Mouse (Mus musculus) adipocyte (in vitro differentiated cells): ENCODE data around the gene Actrt2.

ENCODE experiments used
- DNase-seq: peaks from one replicate; pipeline ENCODE4 v3.0.0-alpha.2; 2016; ENCODE audit warnings: low spot score

Gene Actrt2

DNA sequence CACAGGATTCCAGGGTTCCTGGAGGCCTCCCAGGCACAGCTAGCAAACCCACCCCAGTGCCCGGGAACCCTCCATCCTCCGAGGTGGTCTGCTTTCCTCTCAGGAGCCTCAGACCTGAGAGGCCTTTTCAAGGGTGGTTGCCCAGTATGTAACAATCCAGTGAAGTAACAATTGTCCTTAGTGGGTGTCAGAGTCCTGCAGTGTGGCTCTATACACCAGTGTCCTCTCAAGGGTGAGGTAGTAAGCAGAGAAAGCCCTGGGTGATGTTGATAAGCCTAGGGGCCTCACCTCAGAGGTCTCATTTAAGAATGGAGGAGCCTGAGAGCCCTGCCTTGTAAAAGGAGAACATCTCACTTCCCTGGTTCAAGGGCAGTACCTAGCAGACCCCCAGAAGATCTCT, at the start of gene Actrt2:
Actrt2 (minus strand) TSS at position 101 of the 400 bp plus-strand sequence.
- no peak for DNase-seq

DNA sequence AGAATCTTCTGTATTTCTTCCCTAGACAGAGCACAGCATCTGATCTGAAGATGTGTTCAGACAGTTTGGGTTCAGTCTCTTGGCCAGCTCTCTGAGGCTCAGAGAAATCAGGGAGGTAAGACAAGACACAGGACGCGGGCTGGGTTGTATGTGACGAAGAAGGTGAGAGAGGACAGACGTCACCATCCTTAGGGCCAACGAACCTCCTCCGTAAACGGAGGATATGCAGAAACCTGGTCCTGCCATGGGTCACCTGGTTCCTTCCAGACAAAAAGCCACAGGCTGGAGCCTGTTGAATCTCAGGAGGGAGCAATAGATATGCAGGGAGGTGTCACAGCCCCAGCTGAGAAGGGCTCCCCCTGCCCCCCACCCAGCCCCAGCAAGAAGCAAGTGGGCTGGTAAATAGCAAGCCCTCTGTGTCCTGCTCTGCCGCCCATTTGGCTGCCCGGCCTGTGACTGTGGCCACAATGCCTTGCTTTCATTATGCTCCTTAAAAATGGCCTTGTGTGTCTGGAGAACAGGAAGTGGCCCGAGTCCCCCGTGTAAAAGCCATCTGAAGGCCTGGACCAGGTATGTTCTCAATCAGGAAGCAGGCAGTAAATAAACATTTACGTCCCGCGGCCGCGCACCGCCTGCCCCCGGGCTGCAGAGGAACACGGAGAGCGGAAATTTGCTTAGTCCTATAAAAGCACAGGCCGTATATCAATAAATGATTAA, 41.9 kb upstream of the Actrt2 start:
- no peak for DNase-seq

DNA sequence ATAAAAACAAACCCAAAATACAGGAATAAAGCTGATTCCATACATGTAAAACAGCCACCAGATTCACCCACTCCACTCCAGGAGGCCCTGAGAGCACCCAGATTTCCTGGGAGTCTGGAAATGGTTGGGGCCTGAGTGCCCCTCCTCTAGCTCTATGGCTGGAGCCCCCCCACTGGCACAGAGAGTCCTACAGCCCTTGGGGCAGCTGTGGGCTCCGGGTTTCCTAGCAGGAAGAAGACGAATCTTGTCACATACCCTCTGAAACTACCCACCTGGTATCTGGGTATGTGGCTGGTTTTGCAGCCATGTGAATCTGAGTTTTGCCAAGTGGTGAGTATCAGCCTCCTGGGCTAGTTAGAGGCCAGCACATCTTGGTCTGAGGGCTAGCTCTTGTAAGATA, 41.1 kb upstream of the Actrt2 start:
- no peak for DNase-seq

DNA sequence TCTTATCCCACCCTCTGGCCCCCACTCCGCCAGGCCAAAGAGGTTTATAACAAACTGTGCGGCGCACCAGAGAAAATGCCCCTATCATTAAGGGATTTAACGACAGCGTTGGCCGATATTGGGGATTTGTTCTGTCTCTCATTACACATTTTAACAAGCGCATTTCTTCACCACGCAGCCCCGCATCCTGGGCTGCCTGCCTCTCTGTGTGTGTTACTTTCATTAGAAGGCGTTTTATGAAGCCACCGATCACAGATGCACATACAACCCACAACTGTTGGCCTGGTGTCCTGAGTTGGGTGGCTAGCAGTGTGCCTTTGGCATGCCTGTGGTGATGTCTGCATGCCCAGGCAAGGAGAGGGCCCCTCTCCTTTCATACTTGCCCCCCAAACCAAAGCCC, 40.6 kb upstream of the Actrt2 start:
- DNase-seq = no peak

DNA sequence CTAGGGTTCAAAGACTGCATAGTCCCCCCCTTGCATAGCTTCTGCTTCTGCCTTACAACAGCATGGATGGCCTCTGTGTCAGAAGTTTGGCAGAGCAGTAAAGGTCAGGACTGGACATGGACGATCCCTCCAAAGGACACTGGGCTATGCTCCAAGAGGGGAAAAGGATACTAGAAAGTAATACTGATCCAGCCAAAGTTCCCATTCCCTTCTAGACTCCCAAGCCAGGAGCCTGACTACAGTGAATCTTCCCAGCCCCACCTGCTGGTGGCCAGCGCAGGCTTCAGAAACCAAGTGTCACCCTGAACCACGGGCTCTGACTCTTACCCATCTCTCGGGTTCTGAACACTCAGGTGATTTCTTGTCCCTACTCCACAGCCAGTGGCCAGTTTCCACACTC, 39.9 kb upstream of the Actrt2 start:
- no peak for DNase-seq

DNA sequence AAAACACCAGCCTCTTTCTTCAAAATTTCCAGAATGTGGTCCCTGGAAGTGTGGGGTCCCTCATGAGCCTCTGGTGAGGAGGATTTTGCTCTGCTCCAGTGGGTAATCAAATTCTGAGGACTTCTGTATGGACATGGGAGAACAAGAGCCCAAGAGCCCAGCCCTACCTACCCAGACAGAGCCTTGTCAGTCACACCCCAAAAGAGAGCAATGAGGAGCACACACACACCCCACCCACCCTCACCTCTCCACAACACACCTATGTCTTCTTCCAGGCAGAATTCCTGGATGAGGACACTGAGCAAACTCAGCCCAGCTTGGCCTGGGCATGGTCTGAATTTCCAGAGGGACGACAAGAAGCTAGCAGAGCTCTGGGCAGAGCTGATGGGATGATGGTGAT, 38.8 kb upstream of the Actrt2 start:
- no peak for DNase-seq

DNA sequence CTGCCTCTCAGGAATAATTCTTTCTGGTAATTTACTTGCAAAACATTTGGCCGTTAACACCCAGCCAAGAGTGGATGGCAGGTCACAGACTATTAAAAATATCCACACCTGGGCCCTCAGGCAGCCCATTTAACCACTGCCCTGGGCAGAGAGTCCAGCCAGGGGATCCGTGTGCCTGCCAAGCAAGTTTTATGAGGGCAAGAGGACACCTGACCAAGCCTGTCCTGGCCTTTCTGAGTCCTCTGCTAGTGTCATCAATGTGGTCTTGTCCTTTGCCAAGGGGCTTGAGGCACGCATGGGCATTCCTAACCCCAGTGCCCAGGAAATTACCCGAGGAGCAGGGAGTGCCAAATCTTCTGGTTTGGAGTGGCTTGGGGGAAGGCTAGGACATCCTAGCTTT, 38.0 kb upstream of the Actrt2 start:
- no peak for DNase-seq

DNA sequence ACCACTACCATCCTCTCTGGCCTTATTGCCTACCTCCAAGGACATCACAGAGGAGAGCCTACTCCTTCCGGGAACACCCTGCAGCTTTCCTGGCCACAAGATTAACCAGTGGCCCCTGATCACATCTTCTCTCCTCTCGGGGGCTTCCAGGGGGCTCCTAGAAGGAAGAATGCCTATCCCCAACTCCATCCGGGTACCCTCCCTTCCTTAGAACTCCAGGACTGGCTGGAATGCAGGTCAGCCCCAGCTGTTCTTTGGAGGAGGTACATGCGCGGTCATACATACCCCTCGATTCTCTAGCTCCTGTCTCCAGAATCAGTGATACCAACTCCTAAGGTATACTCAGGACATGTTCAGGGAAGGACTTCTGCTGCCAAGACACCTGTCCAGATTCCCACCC, 37.4 kb upstream of the Actrt2 start:
- DNase-seq = no peak

DNA sequence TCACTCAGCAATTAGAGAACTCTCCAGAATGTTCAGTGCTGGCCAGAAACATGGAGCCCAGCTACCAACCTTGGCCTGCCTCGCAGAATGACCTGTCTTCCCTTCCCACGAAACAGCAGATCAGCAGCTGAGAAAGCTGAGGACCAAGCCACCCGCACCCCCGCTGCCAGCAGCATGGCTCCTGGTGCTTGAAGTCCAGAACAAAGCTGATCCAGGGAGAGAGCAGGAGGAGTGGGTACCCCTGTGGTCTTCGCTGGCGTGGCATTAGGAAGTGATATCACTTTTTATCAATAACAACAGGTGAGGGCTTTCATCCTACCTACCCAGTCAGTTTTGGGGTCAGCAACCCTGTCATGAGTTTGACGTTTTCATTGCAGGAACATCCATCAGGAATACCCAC, 36.9 kb upstream of the Actrt2 start:
- DNase-seq = no peak

DNA sequence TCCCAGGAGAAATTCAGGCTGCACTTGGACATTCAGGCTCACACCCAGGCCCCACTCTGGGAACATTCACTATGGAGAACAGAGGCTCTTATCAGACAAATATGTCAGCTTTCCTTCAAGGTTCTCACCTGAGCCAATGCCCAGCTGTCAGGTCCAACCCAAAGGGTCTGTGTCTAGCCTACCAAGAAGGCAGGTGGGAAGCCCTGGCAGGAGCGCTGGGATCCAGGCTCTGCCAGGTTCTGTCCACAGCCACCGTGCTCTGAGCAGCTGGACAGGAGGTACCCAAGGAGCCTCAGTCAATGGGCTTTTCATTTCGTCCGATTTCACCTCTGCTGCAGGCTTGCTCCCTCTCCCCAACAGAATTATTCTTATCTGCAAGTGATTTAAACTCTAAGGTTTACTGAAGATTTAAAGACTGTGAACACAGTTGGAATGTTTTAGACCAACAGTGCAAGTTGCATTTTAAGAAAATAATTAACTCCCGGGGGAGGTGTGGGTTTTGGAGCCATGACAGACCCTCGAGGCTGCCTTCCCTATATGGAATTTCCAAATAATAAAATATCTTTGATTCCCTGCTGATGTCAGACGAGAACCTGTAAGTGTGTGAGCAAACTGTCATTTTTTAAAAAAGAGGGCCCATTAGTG, 35.9 kb upstream of the Actrt2 start:
- DNase-seq = no peak

DNA sequence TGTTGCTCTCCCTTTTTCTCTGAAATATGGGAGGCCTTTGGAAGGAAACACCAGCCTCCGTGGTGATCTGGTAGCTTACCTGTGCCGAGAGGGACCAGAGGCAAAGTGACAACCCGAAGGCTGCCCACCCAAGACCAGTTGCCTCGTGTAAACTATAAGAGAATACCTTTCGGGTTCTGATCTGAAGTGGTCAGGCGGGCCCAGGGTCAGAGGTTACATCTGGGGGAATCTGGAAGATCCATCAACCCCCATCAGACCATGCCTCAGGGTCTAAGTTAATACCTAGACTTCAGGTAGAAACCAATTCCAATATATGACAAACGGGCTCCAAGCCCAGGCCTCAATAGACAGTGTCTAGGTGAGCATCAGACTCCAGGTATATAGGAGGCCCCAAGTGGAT, 35.3 kb upstream of the Actrt2 start:
- DNase-seq = no peak

DNA sequence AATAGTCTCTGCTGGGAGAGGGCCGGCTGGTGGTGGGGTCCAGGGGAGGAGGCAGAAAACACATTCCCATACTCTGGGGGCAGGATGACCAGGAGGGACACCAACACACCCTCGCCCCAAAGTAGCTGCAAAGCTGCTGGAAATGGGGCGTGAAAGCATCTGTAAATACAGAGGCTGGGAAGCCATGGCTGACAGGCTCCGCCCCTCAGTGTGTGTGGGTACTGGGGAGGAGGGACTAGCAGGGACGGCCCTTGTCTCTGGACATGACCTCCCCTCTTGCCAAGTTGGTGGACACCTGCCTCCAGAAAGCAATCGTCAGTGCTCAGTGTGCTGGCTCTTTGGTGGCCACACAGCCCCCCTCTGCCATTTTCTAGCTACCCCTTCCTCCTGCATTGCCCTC, 34.5 kb upstream of the Actrt2 start:
- no peak for DNase-seq

DNA sequence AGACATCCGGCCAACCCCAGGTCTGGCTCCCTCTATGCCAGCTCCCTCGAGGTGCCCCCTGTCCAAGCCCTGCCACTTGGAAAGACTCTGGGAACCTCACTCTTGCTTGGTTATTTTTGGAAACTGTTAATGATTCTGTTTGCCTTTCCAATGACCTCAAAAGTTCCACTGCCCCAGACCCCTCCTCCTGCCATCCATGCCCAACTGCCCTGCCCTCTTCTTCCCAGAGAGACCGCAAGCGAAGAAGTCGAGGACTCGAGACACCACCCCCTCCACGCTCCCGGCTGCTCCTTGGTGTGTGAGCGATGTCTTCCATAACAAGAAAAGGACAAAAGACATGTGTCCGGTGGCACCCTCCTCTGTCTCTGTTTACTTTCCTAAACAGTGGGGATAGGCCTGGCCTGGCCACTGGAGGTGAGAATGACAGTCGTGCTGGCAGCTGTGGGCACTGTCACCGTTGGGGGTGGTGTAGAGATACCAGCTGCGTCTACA, 33.3 kb upstream of the Actrt2 start:
- no peak for DNase-seq

DNA sequence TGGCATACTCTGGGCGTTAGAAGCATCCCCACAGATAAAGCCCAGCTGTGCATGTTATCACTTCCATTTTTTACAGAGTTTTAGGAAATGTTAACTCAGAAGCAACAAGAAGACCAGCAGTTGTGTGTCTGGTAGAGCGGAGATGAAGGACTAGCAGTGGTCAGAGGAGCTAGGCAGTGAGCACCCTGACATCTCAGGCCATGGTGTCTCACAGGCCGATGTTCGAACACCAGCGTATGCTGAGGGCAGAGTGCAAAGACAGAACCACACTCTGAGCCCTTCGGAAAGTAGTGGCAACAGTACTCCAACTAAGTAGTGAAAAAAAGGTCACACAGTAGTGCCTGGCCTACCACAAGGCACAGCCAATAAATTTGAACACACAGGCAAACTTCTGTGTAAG, 32.8 kb upstream of the Actrt2 start:
- DNase-seq = no peak

DNA sequence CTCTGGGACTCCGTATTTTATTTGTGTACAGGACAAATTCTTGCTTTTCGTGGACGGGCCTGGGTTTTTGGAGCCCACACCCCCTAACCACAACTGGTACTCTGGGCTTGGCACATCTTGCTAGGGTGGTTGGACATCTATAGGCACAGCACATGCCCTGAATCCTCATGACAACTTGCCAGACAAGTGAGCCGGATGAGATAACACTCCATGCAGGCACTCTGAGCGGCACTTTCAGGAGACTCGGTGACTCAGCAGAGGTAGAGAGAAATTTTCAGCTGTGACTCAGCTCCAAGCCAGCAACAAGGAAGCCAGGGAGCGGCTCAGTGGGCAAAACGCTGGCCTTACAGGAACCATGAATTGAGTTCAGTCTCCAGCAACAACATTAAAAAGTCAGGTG, 31.6 kb upstream of the Actrt2 start:
- DNase-seq = no peak

DNA sequence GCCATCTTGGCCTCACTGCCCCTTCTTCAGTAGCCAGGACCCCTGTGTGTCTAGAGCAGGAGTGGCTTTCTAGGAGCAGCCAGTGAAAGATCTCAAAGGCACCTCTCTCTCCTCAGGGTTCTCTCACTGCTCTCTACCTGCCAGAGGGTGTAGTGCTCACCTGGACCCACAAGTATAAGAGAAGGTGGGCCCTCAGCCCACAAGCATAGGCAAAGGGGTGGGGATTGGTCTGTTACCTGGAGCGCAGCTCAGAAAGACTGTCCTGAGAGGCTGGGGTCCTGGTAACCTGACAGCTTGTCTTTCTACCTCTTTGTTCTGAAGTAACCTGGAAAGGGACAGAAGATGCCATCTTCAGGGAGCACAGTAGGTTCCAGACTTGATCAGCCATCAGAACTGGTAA, 31.0 kb upstream of the Actrt2 start:
- DNase-seq = no peak

DNA sequence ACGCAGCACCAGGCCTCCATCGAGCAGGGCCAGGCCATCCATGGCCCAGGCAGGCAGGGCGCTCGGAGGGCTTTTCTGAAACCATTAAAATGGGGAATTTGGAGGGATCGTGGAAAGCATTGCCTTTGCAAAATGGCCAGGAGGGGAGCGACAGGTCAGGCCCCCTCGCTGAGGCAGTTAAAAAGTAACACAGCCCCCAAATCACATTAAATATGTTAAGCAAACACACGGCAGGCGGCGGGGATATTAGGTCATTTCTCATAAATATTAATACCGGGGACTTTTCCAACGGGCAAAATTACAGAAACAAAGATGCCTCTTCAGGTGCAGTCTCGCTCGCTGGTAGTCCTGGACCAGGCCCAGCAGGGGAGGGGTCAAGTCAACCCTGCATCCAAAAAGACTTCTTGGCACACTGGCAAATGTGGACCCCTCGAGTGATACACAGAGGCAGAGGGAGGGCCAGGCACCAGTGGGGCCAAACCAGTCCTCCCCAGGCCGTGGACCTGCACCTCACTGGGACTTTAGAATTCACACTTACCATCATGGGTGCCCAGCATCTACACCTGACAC, 30.4 kb upstream of the Actrt2 start:
- DNase-seq = no peak

DNA sequence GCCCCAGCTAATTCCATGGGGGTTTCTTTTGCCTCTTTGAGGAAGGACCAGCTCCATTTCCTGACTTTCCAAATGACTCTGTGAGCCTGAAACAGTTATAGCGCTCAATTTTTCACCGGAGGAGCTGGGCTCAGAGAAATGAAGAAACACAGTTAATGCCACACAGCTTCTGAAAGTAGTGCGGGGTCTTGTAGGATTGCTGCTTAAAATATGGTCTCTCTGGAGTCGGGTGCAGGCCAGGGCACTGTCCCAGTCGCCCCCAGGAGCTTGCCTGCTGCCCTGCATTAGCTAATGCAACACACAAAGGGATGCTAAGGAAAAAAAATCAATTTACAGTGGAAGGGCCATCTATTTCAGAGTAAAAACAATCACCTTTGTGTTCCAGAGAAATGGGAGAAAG, 29.8 kb upstream of the Actrt2 start:
- DNase-seq = no peak

DNA sequence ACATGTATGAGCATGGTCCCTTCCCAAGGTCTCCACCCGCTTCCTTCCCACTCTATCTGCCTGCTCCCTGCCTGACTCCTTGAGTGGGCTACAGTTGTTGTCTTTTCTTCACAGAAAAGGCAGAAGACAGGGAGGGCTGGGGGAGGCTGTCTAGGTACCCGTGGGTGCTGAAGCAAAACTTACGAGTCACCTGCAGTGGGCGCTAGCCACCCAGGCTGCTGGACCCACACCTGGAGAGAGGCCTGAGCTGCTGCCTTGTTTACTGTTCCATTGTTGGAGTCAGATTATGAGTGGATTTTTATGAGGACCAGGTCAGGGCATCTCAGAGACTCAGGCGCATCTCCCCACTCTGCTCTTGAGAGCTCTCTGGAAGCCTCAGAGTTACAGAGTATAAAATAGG, 28.9 kb upstream of the Actrt2 start:
- DNase-seq = no peak

DNA sequence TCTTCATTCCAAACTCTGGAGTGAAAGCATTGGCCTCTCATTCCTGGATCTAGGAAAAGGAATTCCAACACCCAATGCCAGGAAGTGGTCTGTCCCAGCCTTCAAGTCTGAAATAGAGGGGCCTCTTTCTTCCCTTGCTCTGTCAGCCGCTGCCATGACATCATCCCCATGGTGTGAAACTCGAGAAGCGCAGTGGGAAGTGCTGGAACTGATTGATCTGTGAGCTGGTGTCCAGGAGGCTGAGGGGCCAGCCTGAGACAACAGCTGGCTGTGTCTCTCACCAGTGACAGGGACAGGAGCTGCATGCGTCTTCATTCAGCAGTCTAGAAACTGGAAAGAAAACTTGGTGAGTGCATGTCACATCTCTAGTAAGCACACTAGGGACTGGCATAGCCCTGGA, 28.5 kb upstream of the Actrt2 start:
- DNase-seq = no peak

DNA sequence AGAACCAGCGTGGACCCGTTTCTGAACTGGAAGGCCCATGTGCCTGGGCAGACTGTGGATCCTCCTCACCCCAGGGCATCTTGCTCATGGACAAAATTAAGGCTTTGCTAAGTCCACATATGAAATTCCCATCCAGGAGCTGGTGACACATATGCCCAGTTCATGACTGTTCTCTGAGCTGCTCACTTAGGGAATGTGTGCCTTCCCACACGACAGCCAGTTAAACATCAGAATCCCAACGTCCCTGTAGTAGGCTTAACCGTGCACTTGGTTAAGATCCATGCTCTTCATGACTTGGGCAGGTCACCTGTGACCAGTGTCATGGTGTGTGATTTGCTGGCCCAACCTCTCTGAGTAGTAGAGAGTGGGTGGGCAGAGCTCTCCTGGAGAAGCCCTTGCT, 26.7 kb upstream of the Actrt2 start:
- DNase-seq = no peak

DNA sequence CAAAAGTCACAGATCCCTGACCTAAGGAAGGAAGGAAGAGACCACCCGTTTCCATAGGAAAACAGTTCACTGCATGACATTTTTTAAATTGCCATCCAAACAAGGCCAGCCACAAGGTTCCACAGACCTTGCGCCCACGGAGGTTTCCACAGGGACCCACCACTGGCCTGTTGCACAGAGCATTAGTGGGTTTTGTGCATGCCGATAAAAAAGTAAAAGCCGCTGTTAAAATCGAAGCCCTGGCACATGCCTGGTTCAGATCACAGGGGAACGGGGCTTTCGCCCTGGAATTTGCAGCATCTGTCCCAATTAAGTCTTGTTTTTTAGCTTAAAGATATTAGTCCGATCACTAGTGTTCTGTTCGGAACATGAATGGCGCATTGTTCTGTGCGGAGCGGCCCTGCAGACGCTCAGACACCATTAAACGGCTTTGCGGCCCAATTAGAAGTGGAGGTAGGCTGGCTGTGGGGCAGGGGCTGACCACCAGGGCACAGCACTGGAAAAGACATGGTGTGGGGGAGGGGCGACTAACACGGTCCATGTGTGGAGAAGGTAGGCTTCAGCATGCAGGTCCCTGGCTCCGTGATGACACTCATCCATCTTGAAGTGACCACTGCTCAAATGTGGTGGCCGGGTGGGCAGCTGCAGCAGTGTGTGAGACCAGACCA, 25.8 kb upstream of the Actrt2 start:
- DNase-seq = no peak
